Mouse (Mus musculus) liver, embryonic 16.5 days (tissue): ENCODE results near the gene Ankrd37. TPM values are rescaled to one million over a fixed set of nuclear protein-coding genes. Genes with fewer than 3 reads are reported as not detected.
A peak's percentile ranks its signal among the peaks of the same experiment; 100 is the strongest.

Source experiments
- ATAC-seq: fragments of 200-750 bp; cut with Nextera tagmentation; 2 replicates; pipeline ENCODE4 v1.8.0; 2017; ENCODE audit warnings: low read depth, mild to moderate bottlenecking, moderate number of reproducible peaks, moderate library complexity
- H3K27ac ChIP-seq: fragments of 300-500 bp; sonication (generic); 2 replicates; pipeline ENCODE4 v1.5.1; 2014; ENCODE audit warnings: mild to moderate bottlenecking, low read length
- H3K27me3 ChIP-seq: fragments of 300-500 bp; sonication (generic); 2 replicates; pipeline ENCODE4 v1.6.1; 2014; ENCODE audit warnings: low read depth, low read length, mixed read lengths; ENCODE audit not compliant: control insufficient read depth, insufficient read depth
- H3K36me3 ChIP-seq: fragments of 300-500 bp; sonication (generic); 2 replicates; pipeline ENCODE4 v1.6.1; 2014; ENCODE audit warnings: mild to moderate bottlenecking; ENCODE audit not compliant: control insufficient read depth, insufficient read depth
- H3K4me1 ChIP-seq: fragments of 300-500 bp; sonication (generic); 2 replicates; pipeline ENCODE4 v1.6.1; 2014; ENCODE audit warnings: low read depth, low read length, mixed read lengths; ENCODE audit not compliant: control insufficient read depth
- H3K4me2 ChIP-seq: fragments of 300-500 bp; sonication (generic); 2 replicates; pipeline ENCODE4 v1.6.1; 2014; ENCODE audit warnings: low read depth, low read length, mixed read lengths
- H3K4me3 ChIP-seq: fragments of 300-500 bp; sonication (generic); 2 replicates; pipeline ENCODE4 v1.5.1; 2014; ENCODE audit warnings: low read depth, mild to moderate bottlenecking, low read length
- H3K9ac ChIP-seq: fragments of 300-500 bp; sonication (generic); 2 replicates; pipeline ENCODE4 v1.6.1; 2014; ENCODE audit warnings: low read depth, low read length
- H3K9me3 ChIP-seq: fragments of 300-500 bp; sonication (generic); replicated peaks from 2 replicates; pipeline ENCODE4 v1.6.1; 2016; ENCODE audit warnings: low read length; ENCODE audit not compliant: control insufficient read depth
- WGBS: fragments of 180-500 bp; shearing (Covaris S2); extraction: QIAGEN DNeasy Blood & Tissue Kit; methylation state at CpG from one replicate; pipeline ENCODE4 v1.1.7; 2014; ENCODE audit not compliant: insufficient replicate concordance; 5-methylcytosine and 5-hydroxymethylcytosine counted together
- polyA plus RNA-seq: library from polyadenylated mRNA; unstranded; fragments of >200 nt; fragmentation: Nextera tagmentation; extraction: Ambion mirVana; gene quantifications from 2 replicates; pipeline ENCODE4 v1.2.1, GENCODE M21; 2015

The Ankrd37 gene
- 6.1 and 7.8 TPM in 2 replicates for polyA plus RNA-seq

GRCm38 (mm10) chr8:46005596-46005995, at the start of gene Ankrd37:
Ankrd37 (minus strand) TSS chr8:46005707.
- H3K9ac ChIP-seq, result no peak within 1 kb of the TSS
- H3K4me3 ChIP-seq, result no peak within 1 kb of the TSS
- H3K36me3 ChIP-seq, result no peaks in the 10 kb centered on the region
- H3K4me1 ChIP-seq, result no peaks in the 10 kb centered on the region
- H3K4me2 ChIP-seq, result no peak within 1 kb of the TSS
- no peak within 1 kb of the TSS for H3K27ac ChIP-seq
- no peak for ATAC-seq
- no peaks in the 10 kb centered on the region for H3K9me3 ChIP-seq
- 37% methylated on average over 4 of the region's 4 CpGs for WGBS
- no peaks in the 10 kb centered on the region for H3K27me3 ChIP-seq

GRCm38 (mm10) chr8:46040260-46040659, 34.8 kb upstream of the Ankrd37 start:
- Histone ChIP-seq H3K9ac (no peak overlapping the region), H3K4me3 (no peak overlapping the region), H3K27ac (no peak overlapping the region), H3K4me2 (no peak overlapping the region), H3K4me1 (no peaks in the 10 kb centered on the region), H3K9me3 (no peaks in the 10 kb centered on the region), H3K27me3 (no peaks in the 10 kb centered on the region), H3K36me3 (no peaks in the 10 kb centered on the region)
- ATAC-seq, result no peak
- 72% methylated on average over 13 of the region's 13 CpGs for WGBS

- no peak overlapping the region for H3K27ac ChIP-seq
- no peaks in the 10 kb centered on the region for H3K36me3 ChIP-seq
- H3K9ac ChIP-seq, result no peak overlapping the region
- H3K4me1 ChIP-seq, result no peaks in the 10 kb centered on the region
- H3K27me3 ChIP-seq, result no peaks in the 10 kb centered on the region
- WGBS, result 66% methylated on average over 1 of the region's 1 CpGs
- H3K9me3 ChIP-seq, result no peaks in the 10 kb centered on the region
- no peak overlapping the region for H3K4me2 ChIP-seq
- ATAC-seq, result no peak
- no peak overlapping the region for H3K4me3 ChIP-seq
Measured at GRCm38 (mm10) chr8:46039666-46040065, 34.2 kb upstream of the Ankrd37 start.

GRCm38 (mm10) chr8:46036217-46036616, 30.7 kb upstream of the Ankrd37 start:
- Histone ChIP-seq H3K4me3 (no peak overlapping the region), H3K4me1 (no peaks in the 10 kb centered on the region), H3K4me2 (no peak overlapping the region), H3K9me3 (no peaks in the 10 kb centered on the region), H3K27ac (no peak overlapping the region), H3K27me3 (no peaks in the 10 kb centered on the region), H3K36me3 (no peaks in the 10 kb centered on the region), H3K9ac (no peak overlapping the region)
- ATAC-seq, result no peak
- WGBS, result 63% methylated on average over 11 of the region's 11 CpGs

- no peaks in the 10 kb centered on the region for H3K36me3 ChIP-seq
- no peak overlapping the region for H3K9ac ChIP-seq
- no peaks in the 10 kb centered on the region for H3K27me3 ChIP-seq
- ATAC-seq, result no peak
- no peak overlapping the region for H3K27ac ChIP-seq
- H3K4me1 ChIP-seq, result no peaks in the 10 kb centered on the region
- no peak overlapping the region for H3K4me3 ChIP-seq
- H3K4me2 ChIP-seq, result no peak overlapping the region
- no peaks in the 10 kb centered on the region for H3K9me3 ChIP-seq
- 58% methylated on average over 4 of the region's 4 CpGs for WGBS
Measured at GRCm38 (mm10) chr8:46024392-46024791, 18.9 kb upstream of the Ankrd37 start.

- no peak overlapping the region for H3K4me2 ChIP-seq
- H3K27me3 ChIP-seq, result no peaks in the 10 kb centered on the region
- WGBS, result 80% methylated on average over 9 of the region's 9 CpGs
- H3K9ac ChIP-seq, result no peak overlapping the region
- H3K27ac ChIP-seq, result no peak overlapping the region
- H3K4me3 ChIP-seq, result no peak overlapping the region
- H3K4me1 ChIP-seq, result no peaks in the 10 kb centered on the region
- H3K36me3 ChIP-seq, result no peaks in the 10 kb centered on the region
- no peak for ATAC-seq
- no peaks in the 10 kb centered on the region for H3K9me3 ChIP-seq
Measured at GRCm38 (mm10) chr8:46022758-46023157, 17.3 kb upstream of the Ankrd37 start.

GRCm38 (mm10) chr8:46022203-46022602, 16.7 kb upstream of the Ankrd37 start:
- no peaks in the 10 kb centered on the region for H3K27me3 ChIP-seq
- no peak overlapping the region for H3K4me3 ChIP-seq
- WGBS, result 70% methylated on average over 9 of the region's 9 CpGs
- no peaks in the 10 kb centered on the region for H3K4me1 ChIP-seq
- no peak for ATAC-seq
- no peak overlapping the region for H3K4me2 ChIP-seq
- no peaks in the 10 kb centered on the region for H3K36me3 ChIP-seq
- H3K27ac ChIP-seq, result no peak overlapping the region
- no peaks in the 10 kb centered on the region for H3K9me3 ChIP-seq
- no peak overlapping the region for H3K9ac ChIP-seq

- H3K9ac ChIP-seq, result no peak overlapping the region
- H3K27me3 ChIP-seq, result peaks cover 2% of the 10 kb centered on the region; the same call in 1 of the 2 replicates
- ATAC-seq, result peak; percentile 35; the same call in 1 of the 2 replicates
- WGBS, result 29% methylated on average over 17 of the region's 17 CpGs
- no peaks in the 10 kb centered on the region for H3K4me1 ChIP-seq
- H3K4me2 ChIP-seq, result peak overlapping the region; percentile 42
- no peak overlapping the region for H3K27ac ChIP-seq
- H3K9me3 ChIP-seq, result no peaks in the 10 kb centered on the region
- no peaks in the 10 kb centered on the region for H3K36me3 ChIP-seq
- no peak overlapping the region for H3K4me3 ChIP-seq
Measured at GRCm38 (mm10) chr8:46010746-46011680, 5.5 kb upstream of the Ankrd37 start.

- H3K27ac ChIP-seq, result no peak overlapping the region
- ATAC-seq, result no peak
Measured at GRCm38 (mm10) chr8:46010306-46010705, 4.8 kb upstream of the Ankrd37 start.

More at GRCm38 (mm10) chr8:46010306-46010705, 4.8 kb upstream of the Ankrd37 start:
- H3K4me3 ChIP-seq, result no peak overlapping the region
- peak overlapping the region; percentile 42 for H3K4me2 ChIP-seq
- 54% methylated on average over 2 of the region's 2 CpGs for WGBS
- no peak overlapping the region for H3K9ac ChIP-seq
- H3K4me1 ChIP-seq, result no peaks in the 10 kb centered on the region
- no peaks in the 10 kb centered on the region for H3K9me3 ChIP-seq
- no peaks in the 10 kb centered on the region for H3K36me3 ChIP-seq
- H3K27me3 ChIP-seq, result peaks cover 2% of the 10 kb centered on the region; the same call in 1 of the 2 replicates
